37 mouse cellular contexts compared by ENCODE assay signal in the genomic region with DNA sequence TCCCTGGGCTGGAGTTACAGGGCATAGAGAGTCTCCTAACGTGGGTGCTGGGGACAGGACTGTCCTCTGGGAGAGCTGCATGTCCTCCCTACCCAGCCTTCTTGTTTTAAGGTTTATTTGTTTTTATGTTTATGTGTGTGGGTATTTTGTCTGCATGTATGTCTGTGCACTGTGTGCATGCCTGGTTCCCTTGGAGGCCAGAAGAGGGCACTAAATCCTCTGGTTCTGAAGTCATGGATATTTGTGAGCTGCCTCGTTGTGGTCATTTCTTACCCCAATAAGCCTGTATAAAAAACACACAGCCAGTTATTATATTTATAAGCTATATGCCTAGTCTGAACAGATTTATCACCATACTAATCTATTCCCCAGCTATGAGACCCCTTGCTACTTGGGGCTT. TPM values are rescaled to one million over a fixed set of nuclear protein-coding genes. Genes with fewer than 3 reads are reported as not detected.
DNase-seq lines count a peak whose midpoint lies in the region; ATAC-seq and TF ChIP-seq lines count a peak whose summit lies in the region.
"Had no signal": no experiment of that assay in that cellular context is flagged by ENCODE, and none has a peak within 500 bp of the region (broad histone marks: within the 10 kb centered on the region; RNA-seq: fewer than 3 reads in every experiment).

No protein-coding gene starts in this region.

- H3K9ac ChIP-seq in heart, adult 2 months (ENCODE audit: low read depth, low read length): no peak overlapping the region
- no peak overlapping the region for H3K9ac ChIP-seq in midbrain, postnatal 0 days (replicated peaks; ENCODE audit: low read length, poor library complexity, severe bottlenecking)
- no peak overlapping the region for H3K9ac ChIP-seq in midbrain, embryonic 11.5 days (ENCODE audit: low read length)
- H3K9ac ChIP-seq: embryonic facial prominence, embryonic 12.5 days; heart, embryonic 13.5 days; hindbrain, embryonic 12.5 days; limb, embryonic 12.5 days; liver, embryonic 15.5 days; lung, embryonic 15.5 days; neural tube, embryonic 15.5 days had no signal

- no peak for TF ChIP-seq POLR2A in heart, adult 2 months (IDR thresholded peaks at IDR 0.05; ENCODE audit: insufficient read depth, low read depth, low read length)

- no peak for TF ChIP-seq EP300 in heart, adult 2 months (IDR thresholded peaks at IDR 0.05; ENCODE audit: insufficient read depth, low read depth, low read length)

- intact Hi-C loops in heart, adult 2 months (cut with DNase I): no loop called here
- intact Hi-C loops in heart, postnatal 10 days (cut with DNase I): no loop called here

- no peak for ATAC-seq in midbrain, postnatal 0 days (ENCODE audit: low FRiP score)
- ATAC-seq in midbrain, embryonic 11.5 days (ENCODE audit: low FRiP score): no peak
- ATAC-seq: forebrain, embryonic 14.5 days; Patski had no signal

- H3K27me3 ChIP-seq in heart, adult 2 months (ENCODE audit: control insufficient read depth, insufficient read depth, low read length): no peaks in the 10 kb centered on the region
- no peaks in the 10 kb centered on the region for H3K27me3 ChIP-seq in midbrain, postnatal 0 days (ENCODE audit: insufficient read depth, low read length)
- H3K27me3 ChIP-seq in midbrain, embryonic 11.5 days (ENCODE audit: control insufficient read depth, insufficient read depth, low read length): no peaks in the 10 kb centered on the region
- H3K27me3 ChIP-seq: hindbrain, embryonic 12.5 days; neural tube, embryonic 15.5 days had no signal

- H3K4me1 ChIP-seq in heart, adult 2 months (ENCODE audit: control insufficient read depth, insufficient read depth, low read length): no peaks in the 10 kb centered on the region
- H3K4me1 ChIP-seq in midbrain, postnatal 0 days (ENCODE audit: insufficient read depth, low read length): no peaks in the 10 kb centered on the region
- H3K4me1 ChIP-seq in midbrain, embryonic 11.5 days (ENCODE audit: control insufficient read depth, insufficient read depth, low read length): no peaks in the 10 kb centered on the region
- H3K4me1 ChIP-seq: heart, embryonic 13.5 days; hindbrain, embryonic 12.5 days; liver, embryonic 15.5 days; lung, embryonic 15.5 days; megakaryocyte, embryonic 14.5 days; neural tube, embryonic 15.5 days had no signal

- H3K79me2 ChIP-seq in heart, adult 2 months (replicated peaks; ENCODE audit: control insufficient read depth, insufficient read depth, low read length): no peaks in the 10 kb centered on the region

- DNase-seq in heart, adult 2 months: no peak
- DNase-seq in heart, postnatal 10 days: no peak
- DNase-seq in layer of hippocampus, adult 2 months (ENCODE audit: low spot score in 2 of 2): no peak
- no peak for DNase-seq in layer of hippocampus, postnatal 14 days (ENCODE audit: low spot score in 2 of 2)
- DNase-seq in midbrain, postnatal 0 days (ENCODE audit: low spot score): no peak
- no peak for DNase-seq in midbrain, embryonic 11.5 days (ENCODE audit: low spot score, missing footprints)
- DNase-seq in adrenal gland, postnatal 36 days: no peak
- no peak for DNase-seq in right cerebral cortex, adult 18-20 months
- DNase-seq: adrenal gland, postnatal 10 days; B cell, adult 2 months; cerebellum, adult 11 months; cerebellum, adult 9-11 months; embryo, embryonic 11 days; gastrocnemius, postnatal 36 days; heart, postnatal 14 days; kidney, adult 11 months; kidney, postnatal 10 days; layer of hippocampus, adult 9-11 months; lung, postnatal 36 days; midbrain, embryonic 14.5 days; spleen, adult 18-20 months; thymus, adult 18-20 months; thymus, postnatal 25 days had no signal

- TF ChIP-seq CTCF in heart, adult 2 months (IDR thresholded peaks at IDR 0.05): peak; percentile 22
- TF ChIP-seq CTCF in layer of hippocampus, adult 2 months (conservative IDR thresholded peaks at IDR 0.05): peak; percentile 38; the same call in 1 of the 2 replicates
- TF ChIP-seq CTCF in midbrain, postnatal 0 days (IDR thresholded peaks at IDR 0.05): peak; percentile 34

- no peak overlapping the region for H3K4me2 ChIP-seq in midbrain, postnatal 0 days (ENCODE audit: low read depth, low read length, poor library complexity, severe bottlenecking)
- H3K4me2 ChIP-seq in midbrain, embryonic 11.5 days: no peak overlapping the region
- H3K4me2 ChIP-seq: embryonic facial prominence, embryonic 12.5 days; heart, embryonic 13.5 days; hindbrain, embryonic 12.5 days; limb, embryonic 12.5 days; liver, embryonic 15.5 days; lung, embryonic 15.5 days; neural tube, embryonic 15.5 days had no signal

- H3K9me3 ChIP-seq in midbrain, postnatal 0 days (ENCODE audit: low read length): no peaks in the 10 kb centered on the region
- no peaks in the 10 kb centered on the region for H3K9me3 ChIP-seq in midbrain, embryonic 11.5 days (ENCODE audit: control insufficient read depth, low read length)
- H3K9me3 ChIP-seq: embryonic facial prominence, embryonic 12.5 days; G1E; heart, embryonic 13.5 days; hindbrain, embryonic 12.5 days; limb, embryonic 12.5 days; liver, embryonic 15.5 days; lung, embryonic 15.5 days; neural tube, embryonic 15.5 days had no signal

- H3K36me3 ChIP-seq in heart, adult 2 months (ENCODE audit: control insufficient read depth, insufficient read depth, low read length): no peaks in the 10 kb centered on the region
- H3K36me3 ChIP-seq in midbrain, postnatal 0 days (ENCODE audit: insufficient read depth, low read length): no peaks in the 10 kb centered on the region
- H3K36me3 ChIP-seq in midbrain, embryonic 11.5 days (ENCODE audit: control insufficient read depth, insufficient read depth, low read length): no peaks in the 10 kb centered on the region
- H3K36me3 ChIP-seq: embryonic facial prominence, embryonic 12.5 days; G1E; heart, embryonic 13.5 days; hindbrain, embryonic 12.5 days; limb, embryonic 12.5 days; liver, embryonic 15.5 days; lung, embryonic 15.5 days; neural tube, embryonic 15.5 days had no signal

- H3K27ac ChIP-seq in heart, adult 2 months: no peak overlapping the region
- no peak overlapping the region for H3K27ac ChIP-seq in layer of hippocampus, adult 2 months
- no peak overlapping the region for H3K27ac ChIP-seq in midbrain, postnatal 0 days (ENCODE audit: low read depth, low read length)
- no peak overlapping the region for H3K27ac ChIP-seq in midbrain, embryonic 11.5 days (ENCODE audit: low read depth, low read length)
- H3K27ac ChIP-seq: embryonic facial prominence, embryonic 12.5 days; heart, embryonic 13.5 days; hindbrain, embryonic 12.5 days; limb, embryonic 12.5 days; liver, embryonic 15.5 days; lung, embryonic 15.5 days; neural tube, embryonic 15.5 days had no signal

- H3K4me3 ChIP-seq in heart, adult 2 months: no peak overlapping the region
- H3K4me3 ChIP-seq in layer of hippocampus, adult 2 months: no peak overlapping the region
- no peak overlapping the region for H3K4me3 ChIP-seq in midbrain, postnatal 0 days (ENCODE audit: low read depth, low read length)
- H3K4me3 ChIP-seq in midbrain, embryonic 11.5 days (ENCODE audit: low read depth, low read length): no peak overlapping the region
- H3K4me3 ChIP-seq: embryonic facial prominence, embryonic 12.5 days; heart, embryonic 13.5 days; hindbrain, embryonic 12.5 days; limb, embryonic 12.5 days; liver, embryonic 15.5 days; lung, embryonic 15.5 days; megakaryocyte, embryonic 14.5 days; neural tube, embryonic 15.5 days had no signal

- WGBS in heart, adult 2 months: 67% methylated on average over 2 of the region's 2 CpGs
- 57% methylated on average over 2 of the region's 2 CpGs for WGBS in midbrain, postnatal 0 days
- WGBS in midbrain, embryonic 11.5 days: 71% methylated on average over 2 of the region's 2 CpGs

RNA-seq across cellular contexts. Expression of gene Hfe2, which starts 9.3 kb away (rescaled TPM):
- total RNA-seq in heart, adult 2 months (2021): 100 to 1,000 TPM; 289 to 295 TPM
- polyA plus RNA-seq in heart, adult 2 months (2012; rRNA removed): 199 and 261 TPM in 2 replicates
- total RNA-seq in heart, postnatal 10 days (2021): 100 to 1,000 TPM; 149 to 172 TPM
- under 1 TPM in 1 of 2 experiments, not detected in 1; 0.23 TPM for total RNA-seq in layer of hippocampus, adult 2 months (2021)
- total RNA-seq in layer of hippocampus, postnatal 14 days (2021): under 1 TPM in 1 of 2 experiments, not detected in 1; 0.16 TPM
- 2.0 and 2.1 TPM in 2 replicates for total RNA-seq in midbrain, postnatal 0 days (2014; rRNA removed)
- polyA plus RNA-seq in midbrain, postnatal 0 days (2015; fragmentation: Nextera tagmentation; extraction: Ambion mirVana): 2.0 and 2.7 TPM in 2 replicates
- 1.3 and 1.7 TPM in 2 replicates for polyA plus RNA-seq in midbrain, embryonic 11.5 days (2014; fragmentation: Nextera tagmentation; extraction: Ambion mirVana)
- total RNA-seq in adrenal gland, postnatal 36 days (2021): not detected
- total RNA-seq: G1E had no signal
- polyA plus RNA-seq: G1E, Patski had no signal

RNA-seq across cellular contexts. Expression of gene Txnip, which starts 23.5 kb away (rescaled TPM):
- total RNA-seq in heart, adult 2 months (2021): 100 to 1,000 TPM; 276 to 338 TPM
- polyA plus RNA-seq in heart, adult 2 months (2012; rRNA removed): 515 and 744 TPM in 2 replicates
- total RNA-seq in heart, postnatal 10 days (2021): 1,000 to 10,000 TPM in 1 of 2 experiments, 100 to 1,000 TPM in 1; 618 to 1,152 TPM
- total RNA-seq in layer of hippocampus, adult 2 months (2021): 10 to 100 TPM; 22.6 to 36.4 TPM
- 10 to 100 TPM; 48.3 to 49.8 TPM for total RNA-seq in layer of hippocampus, postnatal 14 days (2021)
- total RNA-seq in midbrain, postnatal 0 days (2014; rRNA removed): 145 and 222 TPM in 2 replicates
- 108 and 116 TPM in 2 replicates for polyA plus RNA-seq in midbrain, postnatal 0 days (2015; fragmentation: Nextera tagmentation; extraction: Ambion mirVana)
- 54.0 and 55.9 TPM in 2 replicates for polyA plus RNA-seq in midbrain, embryonic 11.5 days (2014; fragmentation: Nextera tagmentation; extraction: Ambion mirVana)
- total RNA-seq in adrenal gland, postnatal 36 days (2021): 100 to 1,000 TPM; 515 to 572 TPM

RNA-seq across cellular contexts. Expression of gene Gm16253, which starts 42.5 kb away (rescaled TPM):
- total RNA-seq in heart, adult 2 months (2021): 1 to 10 TPM; 1.8 to 2.8 TPM
- not detected in 2 replicates for polyA plus RNA-seq in heart, adult 2 months (2012; rRNA removed)
- total RNA-seq in heart, postnatal 10 days (2021): 1 to 10 TPM; 4.9 to 5.3 TPM
- total RNA-seq in layer of hippocampus, adult 2 months (2021): not detected
- not detected for total RNA-seq in layer of hippocampus, postnatal 14 days (2021)
- not detected in 2 replicates for total RNA-seq in midbrain, postnatal 0 days (2014; rRNA removed)
- 0.52 TPM in 1 of 2 replicates, not detected in the other for polyA plus RNA-seq in midbrain, postnatal 0 days (2015; fragmentation: Nextera tagmentation; extraction: Ambion mirVana)
- 0.36 and 0.43 TPM in 2 replicates for polyA plus RNA-seq in midbrain, embryonic 11.5 days (2014; fragmentation: Nextera tagmentation; extraction: Ambion mirVana)
- not detected for total RNA-seq in adrenal gland, postnatal 36 days (2021)
- total RNA-seq: G1E; left cerebral cortex, adult 18-20 months; left cerebral cortex, postnatal 25 days had no signal
- polyA plus RNA-seq: forebrain, embryonic 14.5 days; G1E; large intestine, adult 2 months had no signal

RNA-seq across cellular contexts. Expression of gene Polr3gl, which starts 59.7 kb away (rescaled TPM):
- 10 to 100 TPM; 24.3 to 35.0 TPM for total RNA-seq in heart, adult 2 months (2021)
- polyA plus RNA-seq in heart, adult 2 months (2012; rRNA removed): 20.1 and 21.9 TPM in 2 replicates
- 10 to 100 TPM; 24.3 to 30.9 TPM for total RNA-seq in heart, postnatal 10 days (2021)
- 10 to 100 TPM; 32.1 to 34.4 TPM for total RNA-seq in layer of hippocampus, adult 2 months (2021)
- total RNA-seq in layer of hippocampus, postnatal 14 days (2021): 10 to 100 TPM; 26.7 to 29.7 TPM
- 13.2 and 16.2 TPM in 2 replicates for total RNA-seq in midbrain, postnatal 0 days (2014; rRNA removed)
- polyA plus RNA-seq in midbrain, postnatal 0 days (2015; fragmentation: Nextera tagmentation; extraction: Ambion mirVana): 29.4 and 32.0 TPM in 2 replicates
- 12.1 and 14.7 TPM in 2 replicates for polyA plus RNA-seq in midbrain, embryonic 11.5 days (2014; fragmentation: Nextera tagmentation; extraction: Ambion mirVana)
- total RNA-seq in adrenal gland, postnatal 36 days (2021): 10 to 100 TPM; 29.4 to 33.3 TPM

Comparison
In these comparisons a context has a peak if more than half of its experiments do, and no peak if none do; other contexts are left out.
1. RNA of gene Hfe2, which starts 9.3 kb away (total RNA-seq): 289 to 295 TPM in heart, adult 2 months and 149 to 172 TPM in heart, postnatal 10 days; 2.0 to 2.1 TPM in midbrain, postnatal 0 days, 0.23 TPM in layer of hippocampus, adult 2 months, 0.16 TPM in layer of hippocampus, postnatal 14 days and not detected in adrenal gland, postnatal 36 days; every median in the first group is over 10 times any median in the second.
2. Peak in every context shown above with its lines, with median percentiles within 50 percentile points of each other: CTCF ChIP-seq.